Mouse (Mus musculus) pancreas, adult 10 weeks (tissue): ENCODE results near the gene Armcx5. TPM values are rescaled to one million over a fixed set of nuclear protein-coding genes. Genes with fewer than 3 reads are reported as not detected.

Experiments used
- polyA plus RNA-seq: library from polyadenylated mRNA; stranded (reverse); fragments of 350-450 nt; fragmentation: Illumina TruSeq; extraction: RNeasy Lipid Tissue Mini Kit (QIAGEN cat#74804); gene quantifications from one replicate; pipeline ENCODE4 v1.2.3, GENCODE M21; 2015; ENCODE audit warnings: low read depth, low replicate concordance; ENCODE audit not compliant: insufficient read depth

Armcx5 gene
- 1.9 TPM for polyA plus RNA-seq

DNA sequence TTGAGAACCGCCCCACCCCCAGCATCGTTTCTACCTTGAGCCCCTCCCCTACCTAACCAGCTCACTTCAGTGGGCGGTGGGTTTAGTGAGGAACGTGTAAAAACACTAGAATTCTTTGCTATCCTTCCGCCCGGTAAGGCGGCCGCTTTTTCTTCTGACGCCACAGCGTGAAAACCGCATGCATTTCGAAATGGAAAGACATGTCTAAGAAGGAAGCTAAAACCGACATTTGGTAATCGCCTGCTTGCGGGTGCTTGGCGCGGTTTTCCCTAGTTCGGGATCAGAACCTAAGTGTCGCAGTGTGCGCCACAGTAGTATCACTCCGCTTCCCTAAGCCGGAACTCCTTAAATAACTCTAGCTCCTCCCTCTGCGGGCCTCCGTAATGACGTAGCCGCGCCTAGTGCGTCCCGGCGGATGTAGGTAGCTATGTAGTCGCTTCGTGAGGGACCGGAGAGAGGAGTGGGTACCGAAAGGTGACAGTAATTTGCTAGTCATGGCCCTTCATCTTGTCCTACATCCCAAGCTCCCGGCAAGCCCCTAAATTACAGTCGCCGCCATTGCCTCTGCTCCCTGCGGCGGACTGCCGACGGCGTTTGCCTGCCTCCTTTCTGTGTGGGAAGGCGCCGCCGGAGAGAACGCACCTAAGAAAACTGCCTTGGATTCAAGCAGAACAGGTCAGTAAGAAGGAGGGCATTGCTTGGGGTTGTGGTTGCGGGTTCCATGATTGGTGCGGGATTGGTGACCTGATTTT is at the start of gene Armcx5, which contains the start of gene Gprasp1:
TSS of gene Armcx5 (plus strand) at position 430 of the 752 bp plus-strand sequence.
TSS of gene Gprasp1 (plus strand) at position 430 of the 752 bp plus-strand sequence.

GRCm38 (mm10) chrX:135693633-135694032 is 48.9 kb upstream of the Armcx5 start, which contains the start of gene Tcp11x2:
TSS of gene Tcp11x2 (minus strand) at chrX:135693790.

DNA sequence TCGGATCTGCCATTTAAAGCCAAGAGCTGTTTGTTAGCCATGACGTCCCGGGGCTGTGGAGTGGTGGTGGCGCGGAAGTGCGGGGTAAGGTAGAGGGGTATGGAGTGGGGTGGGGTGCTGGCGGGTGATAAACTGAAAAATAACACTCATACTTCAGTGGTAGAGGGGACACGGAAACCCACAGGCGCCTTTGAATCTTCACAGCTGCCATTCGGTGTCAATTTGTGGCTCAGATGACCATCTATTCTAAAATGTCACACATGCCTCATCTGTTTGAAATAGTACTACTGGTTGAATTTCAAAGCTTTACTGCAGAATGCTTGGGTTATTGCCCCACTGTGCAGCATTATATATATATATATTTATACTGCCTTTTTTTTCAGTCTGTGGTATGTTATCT is 17.4 kb upstream of the Armcx5 start, which contains the start of gene Tmsb15a:
TSS of gene Tmsb15a (minus strand) at position 101 of the 400 bp plus-strand sequence.

Other genes starting within 250 kb of the Armcx5 start
- gene AV320801, start 248.1 kb upstream of the Armcx5 start, polyA plus RNA-seq: not detected
- not detected for gene Nxf7, start 144.0 kb upstream of the Armcx5 start, polyA plus RNA-seq
- gene Prame, start 115.0 kb upstream of the Armcx5 start, polyA plus RNA-seq: not detected
- gene Tcp11x2, start 48.9 kb upstream of the Armcx5 start, polyA plus RNA-seq: not detected
- gene Tmsb15a, start 17.5 kb upstream of the Armcx5 start, polyA plus RNA-seq: not detected
- gene Gprasp1, start within 50 bp of the Armcx5 start, polyA plus RNA-seq: 10.3 TPM
- gene Bhlhb9, start 54.9 kb downstream of the Armcx5 start, polyA plus RNA-seq: 3.6 TPM
- gene Gprasp2, start 96.3 kb downstream of the Armcx5 start, polyA plus RNA-seq: 3.3 TPM